Mouse (Mus musculus) kidney, adult 2 months (tissue): ENCODE results near the gene Sit1. TPM values are rescaled to one million over a fixed set of nuclear protein-coding genes. Genes with fewer than 3 reads are reported as not detected.
"Not testable (repeated sequence)": the region's sequence is repeated elsewhere in the genome, so short reads cannot be mapped to it uniquely, and the experiment has no call there.

ENCODE experiments used
- DNase-seq: peaks from one replicate; pipeline ENCODE4 v3.0.0; 2021
- H3K27ac ChIP-seq: fragments of 200-500 bp; 2 replicates; pipeline ENCODE4 v1.5.1; 2012; ENCODE audit warnings: low read depth, low read length, control low read depth, inconsistent platforms; ENCODE audit not compliant: insufficient read depth
- H3K27me3 ChIP-seq: fragments of 200-500 bp; replicated peaks from 2 replicates; pipeline ENCODE4 v1.6.1; 2012; ENCODE audit warnings: mild to moderate bottlenecking, moderate library complexity, low read length, inconsistent platforms; ENCODE audit not compliant: control insufficient read depth, insufficient read depth
- H3K36me3 ChIP-seq: fragments of 200-500 bp; 2 replicates; pipeline ENCODE4 v1.6.1; 2012; ENCODE audit warnings: mild to moderate bottlenecking, moderate library complexity, low read length, inconsistent platforms; ENCODE audit not compliant: control insufficient read depth, insufficient read depth
- H3K4me1 ChIP-seq: fragments of 200-500 bp; 2 replicates; pipeline ENCODE4 v1.6.1; 2011; ENCODE audit warnings: low read length; ENCODE audit not compliant: control insufficient read depth, insufficient read depth
- H3K4me3 ChIP-seq: fragments of 200-500 bp; 2 replicates; pipeline ENCODE4 v1.5.1; 2011; ENCODE audit warnings: mild to moderate bottlenecking, low read depth, low read length, control low read depth; ENCODE audit not compliant: insufficient read depth
- CTCF ChIP-seq: fragments of 200-500 bp; conservative IDR thresholded peaks from 2 replicates; pipeline ENCODE4 v1.5.1; 2011; ENCODE audit warnings: low read depth, mild to moderate bottlenecking, control low read depth, low read length, moderate library complexity, mixed read lengths; ENCODE audit not compliant: insufficient read depth, insufficient read length
- POLR2A ChIP-seq: fragments of 200-500 bp; IDR thresholded peaks from one replicate; pipeline ENCODE4 v1.6.1; 2011; ENCODE audit warnings: low read depth, low read length, control low read depth
- WGBS: fragments of 180-500 bp; shearing (Covaris S2); methylation state at CpG from one replicate; pipeline ENCODE4 v1.1.7; 2018; 5-methylcytosine and 5-hydroxymethylcytosine counted together
- polyA plus RNA-seq: library from polyadenylated mRNA; depleted of rRNA; stranded (reverse); fragments of >200 nt; gene quantifications from 2 replicates; pipeline ENCODE4 v1.2.3, GENCODE M21; 2012

Sit1 gene
- polyA plus RNA-seq, 1 experiment, result 1.4 TPM

DNA sequence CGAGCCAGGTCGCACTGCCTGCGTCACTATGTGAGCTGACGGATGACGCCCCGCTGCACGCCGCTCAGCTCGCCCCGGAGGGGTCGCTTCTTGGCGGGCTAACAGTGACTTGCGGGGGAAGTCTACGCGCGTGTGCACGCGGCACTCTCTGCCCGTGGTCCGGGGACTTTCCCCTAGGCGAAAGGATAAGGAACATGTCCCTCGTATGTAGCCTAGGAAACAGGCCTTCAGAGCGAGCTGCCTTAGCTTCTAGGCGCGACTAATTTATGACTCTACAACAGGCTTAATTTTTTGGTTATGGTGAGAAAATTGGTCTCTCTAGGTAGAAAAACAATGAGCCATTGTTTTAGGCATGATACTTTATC lies 9.3 kb upstream of the Sit1 start, which contains the start of gene Ccdc107:
Gene Ccdc107 (plus strand): TSS at position 80 of the 365 bp plus-strand sequence.
- no peaks in the 10 kb centered on the region for H3K27me3 ChIP-seq
- TF ChIP-seq POLR2A (no peak), CTCF (0 out of 2 replicates have a peak, but pooled peaks have one; percentile 18)
- H3K36me3 ChIP-seq, result no peaks in the 10 kb centered on the region
- peak; percentile 97 for DNase-seq
- H3K27ac ChIP-seq, result peak within 1 kb of the TSS; percentile 63
- peaks cover 20% of the 10 kb centered on the region; the same call in 1 of the 2 replicates for H3K4me1 ChIP-seq
- WGBS, result under 1% methylated on average over 25 of the region's 25 CpGs
- peak within 1 kb of the TSS; percentile 82 for H3K4me3 ChIP-seq

DNA sequence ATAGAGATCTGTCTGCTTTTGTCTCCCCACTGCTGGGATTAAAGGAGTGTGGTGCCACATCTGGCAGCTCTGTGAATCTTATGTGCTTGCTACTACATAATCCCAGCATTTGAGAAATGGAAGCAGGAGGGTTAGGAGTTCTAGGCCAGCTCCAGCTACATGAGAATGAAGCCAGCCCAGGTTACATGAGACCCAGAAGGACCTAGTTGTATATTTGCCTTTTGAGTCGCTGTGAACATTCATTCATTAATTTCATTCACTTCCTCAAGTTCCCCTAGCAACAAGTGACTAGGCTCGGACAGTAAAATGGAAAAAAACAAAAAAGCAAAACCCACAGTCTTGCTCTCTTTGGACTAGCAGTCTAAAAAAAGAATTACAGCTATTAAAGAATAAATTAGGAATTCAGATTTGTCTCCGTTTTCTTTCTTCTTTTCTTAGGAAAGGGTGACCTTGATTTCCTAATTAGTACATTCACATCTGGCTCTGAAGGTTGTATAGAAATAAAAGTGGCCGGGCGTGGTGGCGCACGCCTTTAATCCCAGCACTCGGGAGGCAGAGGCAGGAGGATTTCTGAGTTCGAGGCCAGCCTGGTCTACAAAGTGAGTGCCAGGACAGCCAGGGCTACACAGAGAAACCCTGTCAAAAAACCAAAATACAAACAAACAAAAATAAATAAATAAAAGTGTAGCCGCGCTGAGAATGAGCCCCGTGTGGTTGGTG lies 8.7 kb upstream of the Sit1 start:
- Histone ChIP-seq H3K4me3 (no peak overlapping the region; the same call in 1 of the 2 replicates), H3K27me3 (no peaks in the 10 kb centered on the region), H3K4me1 (peaks cover 17% of the 10 kb centered on the region; the same call in 1 of the 2 replicates), H3K36me3 (no peaks in the 10 kb centered on the region), H3K27ac (no peak overlapping the region; the same call in 1 of the 2 replicates)
- WGBS, result 34% methylated on average over 12 of the region's 12 CpGs
- no peak for DNase-seq
- TF ChIP-seq CTCF, result no peak
- no peak for TF ChIP-seq POLR2A

DNA sequence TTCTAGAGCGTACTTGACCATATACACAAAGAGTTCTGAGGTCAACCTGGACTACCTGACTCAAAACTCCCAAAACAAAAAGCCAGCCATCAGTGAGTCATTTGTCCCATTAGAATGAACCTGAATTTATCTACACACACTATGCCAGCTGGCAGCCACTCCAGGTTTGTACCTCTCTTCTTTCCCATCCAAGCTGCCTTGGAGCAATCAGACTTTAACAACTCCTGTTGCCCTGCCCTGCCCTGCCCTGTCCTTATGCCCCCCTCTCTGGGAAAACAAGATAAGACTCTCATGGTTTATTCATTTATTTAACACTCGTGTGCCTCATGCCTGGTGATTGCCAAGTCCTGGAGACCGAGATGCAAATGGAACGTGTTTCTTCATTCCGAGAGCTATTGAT lies 7.3 kb upstream of the Sit1 start:
- no peak overlapping the region for H3K27ac ChIP-seq
- H3K36me3 ChIP-seq, result no peaks in the 10 kb centered on the region
- H3K4me3 ChIP-seq, result no peak overlapping the region
- H3K27me3 ChIP-seq, result no peaks in the 10 kb centered on the region
- WGBS, result 88% methylated on average over 5 of the region's 5 CpGs
- TF ChIP-seq CTCF, result no peak
- no peak for TF ChIP-seq POLR2A
- H3K4me1 ChIP-seq, result peaks cover 8% of the 10 kb centered on the region; the same call in 1 of the 2 replicates
- no peak for DNase-seq

DNA sequence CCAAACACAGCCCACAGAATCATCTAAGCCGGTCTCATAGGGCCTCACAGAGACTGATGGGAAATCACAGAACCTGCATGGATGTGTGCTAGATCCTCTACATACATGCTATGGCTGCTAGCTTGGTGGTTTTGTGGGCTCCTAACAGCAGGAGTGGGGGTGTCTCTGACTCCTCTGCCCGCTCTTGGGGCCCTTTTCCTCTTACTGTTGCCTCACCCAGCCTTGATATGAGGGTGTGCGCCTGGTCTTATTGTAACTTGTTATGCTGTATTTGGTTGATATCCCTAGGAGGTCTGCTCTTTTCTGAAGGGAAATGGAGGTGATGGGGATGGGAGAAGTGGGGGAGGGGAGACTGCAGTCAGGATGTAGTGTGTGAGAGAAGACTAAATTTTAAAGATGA lies 6.1 kb upstream of the Sit1 start:
- H3K36me3 ChIP-seq, result no peaks in the 10 kb centered on the region
- WGBS, result 98% methylated on average over 3 of the region's 3 CpGs
- H3K4me1 ChIP-seq, result no peaks in the 10 kb centered on the region; the same call in 1 of the 2 replicates
- H3K27me3 ChIP-seq, result no peaks in the 10 kb centered on the region
- TF ChIP-seq POLR2A (no peak), CTCF (no peak)
- no peak overlapping the region for H3K4me3 ChIP-seq
- H3K27ac ChIP-seq, result no peak overlapping the region
- DNase-seq, result no peak

DNA sequence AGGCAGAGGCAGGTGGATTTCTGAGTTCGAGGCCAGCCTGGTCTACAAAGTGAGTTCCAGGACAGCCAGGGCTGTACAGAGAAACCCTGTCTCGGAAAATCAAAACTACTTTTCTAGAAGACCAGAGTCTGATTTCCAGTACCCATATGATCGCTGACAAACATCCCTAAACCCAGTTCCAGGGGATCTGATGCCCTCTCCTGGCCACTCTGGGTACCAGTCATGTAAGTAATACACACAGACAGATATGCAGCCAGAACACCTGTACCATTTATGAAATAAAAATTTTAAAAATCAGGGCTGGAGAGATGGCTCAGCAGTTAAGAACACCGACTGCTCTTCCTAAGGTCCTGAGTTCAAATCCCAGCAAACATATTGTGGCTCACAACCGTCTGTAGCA lies 2.1 kb upstream of the Sit1 start:
- H3K36me3 ChIP-seq, DNase-seq, H3K27me3 ChIP-seq, H3K4me1 ChIP-seq, H3K4me3 ChIP-seq, H3K27ac ChIP-seq: not testable (repeated sequence)
- TF ChIP-seq CTCF, result 0 out of 2 replicates have a peak, but pooled peaks have one; percentile 3
- WGBS, result 92% methylated on average over 5 of the region's 5 CpGs

DNA sequence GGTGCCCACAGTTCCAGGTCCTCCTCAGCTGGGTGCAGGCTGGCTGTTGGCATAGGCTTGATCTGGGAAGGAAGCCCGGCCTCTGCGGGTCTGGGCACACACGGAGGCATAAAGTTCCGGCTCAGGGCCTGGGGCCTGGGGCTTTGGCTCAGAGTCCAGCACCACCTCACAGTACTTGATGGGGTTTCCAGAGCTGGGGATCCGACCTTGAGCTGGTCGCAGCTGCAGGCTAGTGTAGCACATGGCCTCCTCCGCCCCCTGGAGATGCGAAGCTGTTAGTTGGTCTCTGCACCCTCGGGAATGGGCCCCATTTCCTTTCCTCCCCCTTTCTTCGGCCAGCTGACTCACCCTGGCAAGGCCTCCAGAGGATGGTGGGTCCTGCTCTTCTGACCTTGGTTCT lies 943 bp downstream of the Sit1 start:
- H3K36me3 ChIP-seq, result no peaks in the 10 kb centered on the region
- H3K4me3 ChIP-seq, result no peak overlapping the region
- WGBS, result 71% methylated on average over 10 of the region's 10 CpGs
- no peak overlapping the region for H3K27ac ChIP-seq
- no peaks in the 10 kb centered on the region for H3K4me1 ChIP-seq
- H3K27me3 ChIP-seq, result no peaks in the 10 kb centered on the region
- DNase-seq, result no peak
- TF ChIP-seq CTCF, result no peak
- TF ChIP-seq POLR2A, result no peak

DNA sequence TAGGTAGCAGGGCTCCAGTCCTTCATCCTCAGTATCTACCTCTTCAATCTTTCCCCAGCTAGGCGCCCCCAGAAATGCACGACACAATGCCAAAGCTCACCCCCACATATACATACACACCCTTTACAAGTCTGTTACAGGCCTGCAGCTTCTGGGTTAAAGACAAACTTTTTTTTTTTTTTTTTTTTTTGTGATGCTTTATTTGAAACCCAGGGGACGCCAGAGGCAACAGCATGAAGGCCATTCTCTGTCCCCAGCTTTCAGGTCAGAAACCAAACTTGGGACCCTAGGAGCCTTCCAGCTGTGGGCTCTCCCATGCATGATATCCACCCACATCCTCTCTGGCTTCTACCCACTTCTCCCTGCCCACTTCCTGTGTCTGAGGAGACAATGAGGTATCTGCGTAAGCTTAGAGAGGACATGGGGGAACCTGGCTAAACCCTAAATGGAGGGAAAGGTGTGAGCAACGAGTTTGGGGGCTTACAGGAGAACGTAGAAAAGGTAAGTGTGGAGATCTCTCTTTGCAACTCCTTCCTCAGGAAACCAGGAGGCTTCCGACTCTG lies 1.6 kb downstream of the Sit1 start:
- DNase-seq, result no peak
- no peaks in the 10 kb centered on the region for H3K36me3 ChIP-seq
- WGBS, result 76% methylated on average over 7 of the region's 7 CpGs
- no peaks in the 10 kb centered on the region for H3K4me1 ChIP-seq
- no peaks in the 10 kb centered on the region for H3K27me3 ChIP-seq
- TF ChIP-seq POLR2A (no peak), CTCF (no peak)
- no peak overlapping the region for H3K27ac ChIP-seq
- H3K4me3 ChIP-seq, result no peak overlapping the region
